Mouse (Mus musculus) E14TG2a.4 (cell line): ENCODE data around the gene Tinf2.

ENCODE experiments used
- CTCF ChIP-seq: conservative IDR thresholded peaks from 2 replicates; pipeline ENCODE4 v1.5.1; 2014; ENCODE audit warnings: low read length
- POU5F1 ChIP-seq: IDR thresholded peaks from 2 replicates; pipeline ENCODE4 v1.6.1; 2014; ENCODE audit warnings: low read length, borderline replicate concordance

- TF ChIP-seq CTCF = no peak
- TF ChIP-seq POU5F1 = no peak
Measured at GRCm38 (mm10) chr14:55682118-55682493, 486 bp upstream of the Tinf2 start.
